Mouse (Mus musculus) ES-E14 (cell line): ENCODE results near the gene Olig1. TPM values are rescaled to one million over a fixed set of nuclear protein-coding genes. Genes with fewer than 3 reads are reported as not detected.

ENCODE experiments used
- DNase-seq: peaks from one replicate; pipeline ENCODE4 v3.0.0-alpha.2; 2013; ENCODE audit warnings: low read depth, low spot score
- H3K27ac ChIP-seq: 2 replicates; pipeline ENCODE4 v1.5.1; 2012; ENCODE audit warnings: low read depth, mild to moderate bottlenecking, low read length, moderate library complexity, mixed read lengths; ENCODE audit not compliant: poor library complexity, insufficient read depth, severe bottlenecking
- H3K36me3 ChIP-seq: 2 replicates; pipeline ENCODE4 v1.6.1; 2012; ENCODE audit warnings: mild to moderate bottlenecking, low read length, moderate library complexity, mixed read lengths; ENCODE audit not compliant: control insufficient read depth, poor library complexity, insufficient read depth, severe bottlenecking
- H3K4me1 ChIP-seq, 2 experiments: fragments of 150-350 bp in 1 of 2; sonication (generic) in 1 of 2; 2 replicates each; pipeline ENCODE4 v1.6.1; 2012; ENCODE audit warnings: low read length in 2 of 2, mild to moderate bottlenecking in 1 of 2, mixed read lengths in 1 of 2; ENCODE audit not compliant: control insufficient read depth in 2 of 2, insufficient read depth in 2 of 2, poor library complexity in 1 of 2
- H3K4me3 ChIP-seq, 2 experiments: fragments of 150-350 bp in 1 of 2; sonication (generic) in 1 of 2; 2 replicates each; pipeline ENCODE4 v1.5.1; 2012; ENCODE audit warnings: low read length in 2 of 2, low read depth in 1 of 2, mild to moderate bottlenecking in 1 of 2, mixed read lengths in 1 of 2; ENCODE audit not compliant: insufficient read depth in 1 of 2, poor library complexity in 1 of 2, severe bottlenecking in 1 of 2
- H3K9ac ChIP-seq: 2 replicates; pipeline ENCODE4 v1.6.1; 2012; ENCODE audit warnings: low read depth, mild to moderate bottlenecking, low read length, mixed read lengths; ENCODE audit not compliant: poor library complexity, insufficient read depth, severe bottlenecking
- H3K9me3 ChIP-seq: fragments of 150-350 bp; sonication (generic); 2 replicates; pipeline ENCODE4 v1.6.1; 2012; ENCODE audit warnings: low read depth, mild to moderate bottlenecking, low read length; ENCODE audit not compliant: control insufficient read depth, insufficient read depth
- CHD2 ChIP-seq: IDR thresholded peaks from 2 replicates; pipeline ENCODE4 v1.6.1; 2014; ENCODE audit warnings: mild to moderate bottlenecking, low read depth, low read length, inconsistent platforms
- HCFC1 ChIP-seq: IDR thresholded peaks from 2 replicates; pipeline ENCODE4 v1.6.1; 2012; ENCODE audit warnings: low read length, inconsistent platforms, borderline replicate concordance; ENCODE audit not compliant: insufficient read depth
- MAFK ChIP-seq: IDR thresholded peaks from 2 replicates; pipeline ENCODE4 v1.6.1; 2014; ENCODE audit warnings: mild to moderate bottlenecking, low read depth, low read length, inconsistent platforms; ENCODE audit not compliant: insufficient read depth
- ZC3H11A ChIP-seq: IDR thresholded peaks from 2 replicates; pipeline ENCODE4 v1.6.1; 2012; ENCODE audit warnings: low read depth, mild to moderate bottlenecking, inconsistent platforms, low read length, borderline replicate concordance
- ZNF384 ChIP-seq: IDR thresholded peaks from 2 replicates; pipeline ENCODE4 v1.6.1; 2012; ENCODE audit warnings: low read depth, low read length, inconsistent platforms
- in situ Hi-C, 2 experiments: fragments of 600-800 bp; cut with MboI; formaldehyde crosslinking; loops; one replicate each; pipeline ENCODE4 v1.15.1; 2025; ENCODE audit warnings: low sequenced_read_pairs in 2 of 2, inconsistent platforms in 1 of 2; ENCODE audit not compliant: unreplicated experiment in 2 of 2
- total RNA-seq: library from RNA; depleted of rRNA; stranded (reverse); fragments of 300-350 nt; gene quantifications from 2 replicates; pipeline ENCODE4 v1.2.3, GENCODE M21; 2012

The Olig1 gene
- total RNA-seq, 1 experiment: 0.22 TPM

GRCm38 (mm10) chr16:91262467-91263220 is 6.9 kb upstream of the Olig1 start:
- Histone ChIP-seq H3K4me1 (no peaks in the 10 kb centered on the region), H3K9ac (no peak overlapping the region), H3K9me3 (no peaks in the 10 kb centered on the region), H3K27ac (no peak overlapping the region), H3K36me3 (no peaks in the 10 kb centered on the region), H3K4me3 (no peak overlapping the region)
- DNase-seq: no peak
- in situ Hi-C loops: no loop called here
- TF ChIP-seq ZC3H11A (no peak), ZNF384 (no peak), HCFC1 (no peak), MAFK (no peak), CHD2 (no peak)

GRCm38 (mm10) chr16:91265972-91266371 is 3.6 kb upstream of the Olig1 start:
- H3K9me3 ChIP-seq: no peaks in the 10 kb centered on the region
- no peak overlapping the region for H3K9ac ChIP-seq
- TF ChIP-seq HCFC1 (no peak), CHD2 (no peak), ZC3H11A (no peak), MAFK (no peak), ZNF384 (no peak)
- no peak overlapping the region for H3K27ac ChIP-seq
- H3K36me3 ChIP-seq: no peaks in the 10 kb centered on the region
- H3K4me3 ChIP-seq: no peak overlapping the region
- DNase-seq: no peak
- H3K4me1 ChIP-seq: no peaks in the 10 kb centered on the region
- in situ Hi-C loops: no loop called here

- no peak for DNase-seq
- no peak for TF ChIP-seq ZNF384
- no peak overlapping the region for H3K9ac ChIP-seq
- H3K27ac ChIP-seq: no peak overlapping the region
- no peaks in the 10 kb centered on the region; a peak in 1 of 4 replicates for H3K4me1 ChIP-seq
- in situ Hi-C loops: no loop called here
- no peaks in the 10 kb centered on the region for H3K36me3 ChIP-seq
- peak overlapping the region in 1 of 2 experiments; percentile 69; a peak in 1 of 4 replicates for H3K4me3 ChIP-seq
- no peaks in the 10 kb centered on the region for H3K9me3 ChIP-seq
These were observed 684 bp upstream of the Olig1 start for GRCm38 (mm10) chr16:91268724-91269452.

- no peak overlapping the region for H3K27ac ChIP-seq
- H3K9ac ChIP-seq: peak overlapping the region; percentile 62
- in situ Hi-C loops: no loop called here
- no peaks in the 10 kb centered on the region for H3K9me3 ChIP-seq
- TF ChIP-seq MAFK (no peak), HCFC1 (no peak), ZC3H11A (no peak)
- peak; percentile 17 for DNase-seq
- H3K4me3 ChIP-seq: peak overlapping the region; percentile 69 to 70
- H3K36me3 ChIP-seq: no peaks in the 10 kb centered on the region
- H3K4me1 ChIP-seq: no peaks in the 10 kb centered on the region; a peak in 1 of 4 replicates
These were observed 820 bp downstream of the Olig1 start for GRCm38 (mm10) chr16:91270212-91270971.
